Mouse (Mus musculus) heart, adult 2 months (tissue): ENCODE results near the gene Adam15.

Experiments
- CTCF ChIP-seq: fragments of 200-600 bp; IDR thresholded peaks from 2 replicates; pipeline ENCODE4 v1.8.1; 2022; ENCODE audit warnings: antibody characterized with exemption, mild to moderate bottlenecking, moderate library complexity
- EP300 ChIP-seq: fragments of 200-500 bp; IDR thresholded peaks from 2 replicates; pipeline ENCODE4 v1.6.1; 2011; ENCODE audit warnings: low read depth, low read length, control low read depth; ENCODE audit not compliant: insufficient read depth

GRCm38 (mm10) chr3:89300071-89300470, 49.7 kb downstream of the Adam15 start:
- TF ChIP-seq CTCF (no peak), EP300 (no peak)
